Mouse (Mus musculus): ENCODE results near the gene Drd4.

GRCm38 (mm10) chr7:141340023-141340422 is 48.2 kb downstream of the Drd4 start:
- no peak for TF ChIP-seq GATA1 (IDR thresholded peaks at IDR 0.05; ENCODE audit: borderline replicate concordance, low read length)
- no peak for TF ChIP-seq FLI1 (IDR thresholded peaks at IDR 0.05; ENCODE audit: low read length)
